Mouse (Mus musculus) layer of hippocampus, adult 8-10 months (tissue): ENCODE results near the gene Tas1r1. TPM values are rescaled to one million over a fixed set of nuclear protein-coding genes. Genes with fewer than 3 reads are reported as not detected.

Experiments used
- DNase-seq, 2 experiments: peaks; one replicate each; pipeline ENCODE4 v3.0.0; 2022; ENCODE audit warnings: low spot score in 2 of 2
- total RNA-seq, 4 experiments: library from RNA; stranded (reverse); gene quantifications; 2 replicates each; pipeline ENCODE4 v1.2.4; 2022

The Tas1r1 gene
- total RNA-seq, 4 experiments from 2014 or later = 0.72 to 1.1 (median 0.77) TPM

DNA sequence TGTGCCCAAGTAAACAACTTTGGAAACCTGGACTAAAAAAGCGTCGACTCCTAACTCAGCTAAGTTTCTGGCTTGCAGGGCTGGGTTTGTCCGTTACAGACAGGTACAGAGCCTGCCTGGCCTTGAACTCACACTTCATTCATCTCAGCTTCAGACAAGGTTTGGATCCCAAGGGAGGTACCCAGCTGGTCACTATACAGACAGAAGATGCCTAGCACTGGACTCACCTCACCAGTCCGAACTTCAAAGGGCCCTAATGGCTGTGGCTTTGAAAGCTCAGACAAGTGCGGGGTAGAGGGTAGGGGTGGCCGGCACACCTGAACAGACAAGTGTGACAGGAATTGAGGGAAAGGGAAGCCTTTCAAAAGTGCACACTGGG, 49.3 kb downstream of the Tas1r1 start:
- DNase-seq = no peak

- DNase-seq = peak in 1 of 2 experiments; percentile 72
These were observed 49.8 kb downstream of the Tas1r1 start, which contains the start of gene Thap3 for GRCm38 (mm10) chr4:151988342-151989109. Gene Thap3 (minus strand): TSS chr4:151988997.

DNA sequence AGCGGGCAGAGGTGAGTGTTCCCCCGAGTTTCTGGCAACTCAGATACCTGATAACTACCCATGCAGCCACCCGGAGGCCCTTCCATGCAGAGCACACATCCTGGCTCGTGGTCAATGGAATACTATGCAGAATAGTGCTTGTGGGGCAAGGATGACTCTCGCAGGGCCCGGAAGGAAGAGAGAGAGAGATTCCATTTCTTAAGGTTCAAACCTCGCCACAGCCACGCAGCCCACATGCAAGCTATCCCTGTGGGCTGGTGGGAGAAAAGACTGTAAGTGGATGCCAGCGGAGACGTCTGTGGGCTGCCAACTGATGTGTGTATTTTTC, 50.4 kb downstream of the Tas1r1 start:
- no peak for DNase-seq

- DNase-seq = no peak
These were observed 51.7 kb downstream of the Tas1r1 start for GRCm38 (mm10) chr4:151986650-151987049.

- DNase-seq = no peak
These were observed 52.5 kb downstream of the Tas1r1 start for GRCm38 (mm10) chr4:151985886-151986285.

- DNase-seq = no peak
These were observed 54.8 kb downstream of the Tas1r1 start for GRCm38 (mm10) chr4:151983560-151983959.

DNA sequence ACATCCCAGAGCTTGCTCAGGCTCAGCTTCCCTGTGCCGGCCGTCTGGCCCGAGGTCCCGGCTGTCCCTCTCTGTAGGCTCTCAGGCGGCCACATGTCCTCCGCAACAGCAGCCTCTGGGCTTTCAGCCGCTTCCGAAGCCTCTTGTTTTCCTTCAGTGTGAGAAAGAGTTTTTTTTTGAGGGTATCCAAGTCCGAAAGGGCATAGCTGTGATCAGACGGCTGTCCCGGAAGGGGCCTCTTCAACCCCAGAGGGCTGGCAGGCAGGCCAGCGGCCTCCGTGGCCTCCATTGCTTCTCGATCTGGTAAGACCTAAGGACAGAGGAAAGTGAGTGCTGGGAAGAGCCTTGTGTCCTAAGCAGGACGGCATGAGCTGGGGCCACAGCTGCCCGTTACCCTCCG, 55.3 kb downstream of the Tas1r1 start:
- DNase-seq = peak in 1 of 2 experiments; percentile 2

- DNase-seq = peak; percentile 77 to 90
These were observed 57.0 kb downstream of the Tas1r1 start for GRCm38 (mm10) chr4:151981363-151981762.

DNA sequence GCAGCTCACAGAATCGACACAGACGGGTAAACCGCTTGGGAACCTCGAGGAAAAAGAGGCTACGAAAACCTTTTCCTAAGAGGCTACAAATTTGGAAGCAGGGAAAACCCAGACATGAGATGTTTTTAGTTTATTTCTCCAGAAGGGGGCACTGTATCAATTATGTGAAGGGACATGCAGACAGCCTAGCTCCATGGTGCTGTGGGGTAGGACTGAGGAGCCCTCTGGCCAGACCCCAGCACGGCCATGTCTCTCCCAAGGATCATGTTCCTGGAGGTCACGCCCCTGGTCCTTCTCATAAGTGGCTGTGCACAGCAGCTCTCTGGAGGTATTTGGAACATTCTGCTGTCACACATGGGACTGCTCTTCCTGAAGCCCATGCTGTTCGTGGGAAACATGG, 57.7 kb downstream of the Tas1r1 start:
- no peak for DNase-seq

Other genes with a start within 250 kb of the Tas1r1 start
- gene Camta1, start 176.7 kb downstream of the Tas1r1 start, total RNA-seq = 100 to 1,000 TPM; 236 to 299 (median 267) TPM
- gene Dnajc11, start 104.9 kb downstream of the Tas1r1 start, total RNA-seq = 10 to 100 TPM; 61.3 to 76.2 (median 66.3) TPM
- 10 to 100 TPM; 22.0 to 32.0 (median 30.5) TPM for gene Thap3, start 49.6 kb downstream of the Tas1r1 start, total RNA-seq
- 10 to 100 TPM; 11.2 to 17.0 (median 13.4) TPM for gene Phf13, start 42.3 kb downstream of the Tas1r1 start, total RNA-seq
- 10 to 100 TPM; 19.3 to 24.2 (median 22.0) TPM for gene Klhl21, start 29.8 kb downstream of the Tas1r1 start, total RNA-seq
- gene Zbtb48, start 10.9 kb downstream of the Tas1r1 start, total RNA-seq = 10 to 100 TPM; 13.8 to 17.6 (median 15.8) TPM
- 10 to 100 TPM; 18.3 to 21.0 (median 19.9) TPM for gene Nol9, start 753 bp upstream of the Tas1r1 start, total RNA-seq
- 100 to 1,000 TPM; 123 to 164 (median 145) TPM for gene Plekhg5, start 33.9 kb upstream of the Tas1r1 start, total RNA-seq
- 10 to 100 TPM; 19.8 to 71.6 (median 34.1) TPM for gene Tnfrsf25, start 77.4 kb upstream of the Tas1r1 start, total RNA-seq
- gene Espn, start 113.8 kb upstream of the Tas1r1 start, total RNA-seq = 1 to 10 TPM; 2.9 to 3.0 (median 3.0) TPM
- not detected for gene Hes2, start 120.3 kb upstream of the Tas1r1 start, total RNA-seq
- gene Acot7, start 139.6 kb upstream of the Tas1r1 start, total RNA-seq = 100 to 1,000 TPM; 297 to 327 (median 321) TPM
- gene Gpr153, start 235.7 kb upstream of the Tas1r1 start, total RNA-seq = 1 to 10 TPM; 5.9 to 7.2 (median 6.6) TPM